Mouse (Mus musculus) yolk sac, embryonic 10.5 days (tissue): ENCODE results near the gene Hrh3.

Experiments used
- DNase-seq: peaks from one replicate; pipeline ENCODE4 v3.0.0-alpha.2; 2017; ENCODE audit warnings: low spot score

Hrh3 gene

DNA sequence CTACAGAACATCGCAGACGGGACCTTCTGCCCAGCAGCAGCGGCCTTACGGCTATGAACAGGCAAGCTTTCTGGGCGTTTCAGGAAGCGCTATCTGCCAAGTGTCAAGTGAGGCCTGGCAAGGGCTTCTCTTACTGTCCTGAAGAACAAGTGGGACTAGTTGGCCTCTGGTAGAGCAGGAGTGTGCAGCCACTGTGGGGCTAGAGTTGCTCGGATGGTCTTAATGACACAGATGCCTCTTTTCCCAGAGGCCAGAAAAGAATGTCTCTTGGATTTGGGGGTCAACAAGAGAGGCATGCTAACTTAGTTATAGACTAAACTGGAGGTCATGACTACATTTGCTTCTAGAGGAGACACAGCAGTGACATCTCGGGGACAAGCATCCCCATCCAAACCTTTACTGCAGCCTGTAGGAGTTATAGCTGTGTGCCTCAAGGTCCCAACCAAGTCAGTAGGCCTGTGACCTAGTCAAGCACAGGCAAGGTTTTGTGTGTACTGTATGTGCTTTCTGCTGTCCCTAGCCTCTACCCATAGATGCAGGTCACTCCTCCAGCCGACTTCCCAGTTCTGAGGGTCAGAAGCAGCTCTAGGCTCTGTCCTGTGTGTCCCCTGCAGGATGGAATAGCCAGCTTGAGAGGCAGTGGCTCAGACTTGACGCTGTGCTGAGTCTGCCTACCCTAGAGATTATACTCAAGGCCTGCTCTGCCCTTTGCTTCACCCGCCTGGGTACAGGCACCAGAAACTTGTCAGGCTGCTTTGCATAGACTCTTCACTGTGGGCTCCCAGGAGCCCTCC, 40.8 kb downstream of the Hrh3 start:
- no peak for DNase-seq

DNA sequence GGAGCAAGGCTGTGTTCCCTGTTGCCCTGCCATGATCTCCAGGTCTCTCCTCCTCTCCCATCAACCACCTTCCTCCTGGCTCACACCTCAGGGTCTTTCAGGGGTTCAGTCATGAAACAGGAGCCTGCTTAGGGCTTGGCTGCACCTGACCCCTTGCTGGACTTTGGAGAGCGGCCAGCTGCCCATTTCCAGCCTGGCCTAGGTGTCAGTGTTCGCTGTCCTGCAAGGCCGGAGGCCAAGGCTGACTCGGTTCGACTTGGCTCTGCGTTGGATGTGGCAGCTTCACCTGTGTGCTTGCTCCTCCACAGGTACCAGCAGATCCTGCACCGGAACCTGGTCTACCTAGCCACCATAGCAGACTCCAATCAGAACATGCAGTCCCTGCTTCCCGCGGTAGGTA, 51.3 kb downstream of the Hrh3 start:
- DNase-seq: no peak

DNA sequence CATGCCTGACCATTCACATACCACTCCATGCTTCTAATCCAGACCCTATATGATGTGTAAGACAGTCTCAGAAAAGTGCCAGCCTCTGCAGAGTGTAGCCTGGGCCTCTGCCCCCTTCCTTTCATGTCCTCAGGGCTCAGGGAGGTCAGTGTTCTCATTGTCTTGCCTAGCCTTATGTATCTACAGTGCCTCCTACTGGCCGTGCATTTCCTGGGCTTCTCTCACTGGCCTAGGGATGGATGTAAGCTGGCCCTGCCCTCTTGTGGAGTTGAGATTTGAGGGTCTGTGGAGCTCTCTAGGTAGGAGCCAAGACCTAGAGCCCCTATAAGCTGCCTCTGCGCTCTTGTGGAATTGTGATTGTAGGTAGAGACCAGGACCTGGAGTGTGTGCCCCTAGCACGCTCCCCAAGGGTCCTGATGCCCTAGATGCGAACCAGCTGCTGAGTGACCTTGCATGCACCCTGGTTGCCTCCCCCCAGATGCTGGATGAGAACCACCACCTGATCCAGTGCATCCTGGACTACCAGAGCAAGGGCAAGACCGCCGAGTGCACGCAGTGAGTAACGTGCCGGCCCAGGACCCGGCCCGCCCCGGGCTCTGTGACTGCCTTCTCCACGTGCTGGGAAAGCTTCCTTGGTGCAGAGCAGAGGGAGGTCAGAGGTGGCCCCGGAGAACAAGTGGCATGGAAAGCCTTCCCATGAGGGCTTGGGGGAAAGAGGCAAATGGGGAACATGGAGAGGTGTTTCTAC, 52.1 kb downstream of the Hrh3 start:
- no peak for DNase-seq

DNA sequence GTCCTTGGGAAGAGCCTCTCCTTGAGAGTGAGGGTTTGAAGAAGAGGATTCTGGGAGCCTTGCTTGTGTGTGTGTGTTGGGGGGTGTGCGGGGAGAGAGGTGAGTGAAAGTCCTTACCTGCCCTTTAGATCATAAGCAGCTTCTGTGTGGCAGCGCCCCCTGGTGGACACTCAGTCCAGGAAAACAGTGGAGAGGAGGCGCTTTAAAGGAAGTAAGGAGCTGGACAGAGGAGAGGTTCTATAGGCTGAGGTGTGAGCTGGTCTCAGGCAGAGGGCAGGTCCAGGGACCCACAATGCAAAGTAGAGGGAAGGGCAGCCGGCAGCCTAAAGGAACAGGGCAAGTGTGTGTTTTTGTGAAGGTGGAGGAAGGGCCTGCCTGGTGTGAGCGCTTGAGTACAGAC, 53.3 kb downstream of the Hrh3 start:
- peak; percentile 72 for DNase-seq
